Mouse (Mus musculus): Measurements from ENCODE around the gene Rab43. TPM values are rescaled to one million over a fixed set of nuclear protein-coding genes. Genes with fewer than 3 reads are reported as not detected.

The Rab43 gene
- total RNA-seq, 2 experiments from 2014 or later, result 17.4 to 17.6 TPM

GRCm38 (mm10) chr6:87810713-87811669 is 973 bp downstream of the Rab43 start:
- DNase-seq (ENCODE audit: extremely low spot score in 1 of 2, low spot score in 2 of 2), result peak; percentile 28 to 85
- intact Hi-C loops (cut with DNase I), result no loop called here

DNA sequence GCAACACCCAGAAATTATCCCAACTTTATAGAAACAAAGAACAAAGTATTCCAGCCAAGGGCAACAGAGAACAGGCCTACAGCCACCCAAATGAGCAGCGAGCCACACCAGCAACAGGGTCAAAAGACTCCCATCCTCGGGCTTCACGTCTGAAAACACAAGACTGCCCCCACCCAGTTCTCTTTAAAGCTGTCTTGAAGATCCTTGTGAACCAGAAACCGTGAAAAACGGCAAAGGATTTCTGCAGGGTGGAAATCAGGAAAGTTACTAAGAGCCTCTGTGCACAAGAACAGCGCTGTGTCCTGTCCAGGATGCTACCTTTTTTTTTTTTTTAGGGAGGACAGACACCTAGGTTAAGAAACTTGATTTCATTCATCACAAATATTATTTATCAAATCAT is 1.7 kb downstream of the Rab43 start:
- no peak for DNase-seq (ENCODE audit: extremely low spot score in 1 of 2, low spot score in 2 of 2)
- intact Hi-C loops (cut with DNase I), result no loop called here

- DNase-seq (ENCODE audit: extremely low spot score in 1 of 2, low spot score in 2 of 2), result no peak
- intact Hi-C loops (cut with DNase I), result no loop called here
Observed at GRCm38 (mm10) chr6:87809651-87810161, 2.3 kb downstream of the Rab43 start.

- DNase-seq (ENCODE audit: extremely low spot score in 1 of 2, low spot score in 2 of 2), result no peak
Observed at GRCm38 (mm10) chr6:87809144-87809543, 2.8 kb downstream of the Rab43 start.

GRCm38 (mm10) chr6:87808521-87808920 is 3.4 kb downstream of the Rab43 start:
- intact Hi-C loops (cut with DNase I), result no loop called here
- no peak for DNase-seq (ENCODE audit: extremely low spot score in 1 of 2, low spot score in 2 of 2)

More at GRCm38 (mm10) chr6:87809144-87809543, 2.8 kb downstream of the Rab43 start:
- intact Hi-C loops (cut with DNase I), result no loop called here

- DNase-seq (ENCODE audit: extremely low spot score in 1 of 2, low spot score in 2 of 2), result no peak
- intact Hi-C loops (cut with DNase I), result no loop called here
Observed at GRCm38 (mm10) chr6:87807735-87808440, 4.1 kb downstream of the Rab43 start.

DNA sequence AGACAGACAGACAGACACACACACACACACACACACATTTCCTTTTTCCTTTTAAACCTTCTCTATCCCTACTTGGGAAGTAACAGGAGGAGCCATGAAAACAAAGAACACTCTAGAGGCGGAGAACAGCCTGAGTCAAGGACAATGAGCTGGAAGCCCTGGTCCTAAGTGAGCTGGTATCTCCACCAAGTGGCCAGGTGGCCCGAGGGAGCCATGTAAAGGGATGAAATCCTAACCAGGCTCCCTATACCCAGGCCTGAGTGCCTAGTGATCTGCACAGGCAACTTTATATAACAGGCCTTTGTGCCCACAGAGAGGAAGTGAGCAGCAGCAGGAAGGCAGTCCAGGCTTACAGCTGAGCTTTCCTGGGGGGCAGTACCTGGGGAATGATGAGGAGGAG is 5.1 kb downstream of the Rab43 start:
- DNase-seq (ENCODE audit: extremely low spot score in 1 of 2, low spot score in 2 of 2), result no peak
- intact Hi-C loops (cut with DNase I), result no loop called here

- intact Hi-C loops (cut with DNase I), result no loop called here
- DNase-seq (ENCODE audit: extremely low spot score in 1 of 2, low spot score in 2 of 2), result no peak
Observed at GRCm38 (mm10) chr6:87806028-87806427, 5.9 kb downstream of the Rab43 start.

- no peak for DNase-seq (ENCODE audit: extremely low spot score in 1 of 2, low spot score in 2 of 2)
- intact Hi-C loops (cut with DNase I), result no loop called here
Observed at GRCm38 (mm10) chr6:87805448-87805847, 6.5 kb downstream of the Rab43 start.

GRCm38 (mm10) chr6:87804886-87805285 is 7.1 kb downstream of the Rab43 start:
- intact Hi-C loops (cut with DNase I), result no loop called here
- no peak for DNase-seq (ENCODE audit: extremely low spot score in 1 of 2, low spot score in 2 of 2)

- intact Hi-C loops (cut with DNase I), result no loop called here
- DNase-seq (ENCODE audit: extremely low spot score in 1 of 2, low spot score in 2 of 2), result no peak
Observed at GRCm38 (mm10) chr6:87804036-87804435, 7.9 kb downstream of the Rab43 start.

- intact Hi-C loops (cut with DNase I), result no loop called here
- no peak for DNase-seq (ENCODE audit: extremely low spot score in 1 of 2, low spot score in 2 of 2)
Observed at GRCm38 (mm10) chr6:87802462-87802861, 9.5 kb downstream of the Rab43 start.

- intact Hi-C loops (cut with DNase I), result no loop called here
- DNase-seq (ENCODE audit: extremely low spot score in 1 of 2, low spot score in 2 of 2), result no peak
Observed at GRCm38 (mm10) chr6:87799576-87799975, 12.4 kb downstream of the Rab43 start.

GRCm38 (mm10) chr6:87797321-87797720 is 14.6 kb downstream of the Rab43 start:
- intact Hi-C loops (cut with DNase I), result no loop called here
- no peak for DNase-seq (ENCODE audit: extremely low spot score in 1 of 2, low spot score in 2 of 2)

- intact Hi-C loops (cut with DNase I), result no loop called here
- DNase-seq (ENCODE audit: extremely low spot score in 1 of 2, low spot score in 2 of 2), result no peak
Observed at GRCm38 (mm10) chr6:87796251-87796880, 15.6 kb downstream of the Rab43 start.

DNA sequence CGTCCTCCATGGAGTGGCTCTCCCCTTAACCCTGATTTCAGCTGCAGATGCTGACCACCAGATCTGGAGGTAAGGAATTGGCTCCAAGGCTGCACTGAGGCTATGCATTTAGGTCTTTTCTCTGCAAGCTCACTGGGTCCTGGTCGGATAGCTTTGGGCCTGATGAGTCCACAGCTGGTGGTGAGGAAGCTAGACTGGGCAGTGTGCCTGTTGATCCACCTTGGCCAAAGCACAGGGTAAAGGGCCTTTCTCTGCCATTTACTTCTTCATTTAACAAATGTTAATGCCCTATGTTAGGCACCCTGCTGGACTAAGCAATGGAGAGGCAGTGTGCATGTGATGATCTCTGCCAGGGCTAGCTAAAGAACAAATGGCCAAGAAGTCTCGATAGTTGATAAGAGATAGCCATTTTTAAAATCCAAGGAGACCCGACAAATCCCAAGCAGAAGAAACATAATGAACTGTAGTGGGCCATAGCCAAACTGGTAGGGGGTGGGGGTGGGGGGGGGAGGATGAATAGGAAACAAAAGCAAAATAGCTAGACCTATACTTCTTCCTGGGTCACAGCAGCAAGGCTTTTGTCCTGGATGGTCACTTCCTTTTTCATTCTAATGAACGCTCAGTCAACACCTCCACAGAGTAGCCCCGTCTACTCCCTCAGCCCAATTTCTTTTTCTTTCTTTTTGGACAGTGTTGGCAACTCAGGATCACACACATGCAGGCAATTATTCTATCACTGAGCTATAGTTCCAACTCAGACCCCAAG is 16.4 kb downstream of the Rab43 start:
- intact Hi-C loops (cut with DNase I), result no loop called here
- DNase-seq (ENCODE audit: extremely low spot score in 1 of 2, low spot score in 2 of 2), result no peak

DNA sequence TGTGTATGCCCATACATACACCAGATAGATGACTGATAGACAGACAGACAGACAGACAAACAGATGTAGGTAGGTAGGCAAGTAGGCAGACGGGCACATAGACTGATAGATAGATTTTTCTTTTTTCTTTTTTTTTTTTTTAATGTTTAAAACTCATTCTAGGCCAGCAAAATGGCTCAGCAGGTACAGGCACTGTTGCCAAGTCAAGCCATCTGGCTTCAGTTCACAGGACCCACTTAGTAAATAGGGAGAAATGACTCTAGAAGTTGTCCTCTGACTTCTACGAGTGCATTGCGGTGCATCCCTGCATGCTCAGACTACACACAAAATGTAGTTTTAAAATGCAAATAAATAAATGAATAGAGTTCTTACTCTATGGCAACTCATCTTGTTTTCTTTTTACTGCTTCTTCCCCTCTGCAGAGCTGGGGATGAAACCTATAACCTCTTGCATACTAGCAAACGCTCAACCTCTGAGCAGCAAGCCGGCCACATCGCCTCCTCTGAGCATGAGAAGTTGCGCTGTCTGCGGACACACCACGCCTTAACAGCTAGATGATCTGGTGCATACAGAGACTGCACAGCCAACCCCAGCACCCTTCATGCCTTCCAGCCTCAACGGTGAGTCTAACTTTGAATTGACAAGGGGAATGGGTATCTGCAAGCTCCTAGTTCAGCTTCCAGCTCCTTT is 18.0 kb downstream of the Rab43 start:
- no peak for DNase-seq (ENCODE audit: extremely low spot score in 1 of 2, low spot score in 2 of 2)
- intact Hi-C loops (cut with DNase I), result no loop called here

GRCm38 (mm10) chr6:87791826-87792225 is 20.1 kb downstream of the Rab43 start:
- DNase-seq (ENCODE audit: extremely low spot score in 1 of 2, low spot score in 2 of 2), result no peak
- intact Hi-C loops (cut with DNase I), result no loop called here
